Mouse (Mus musculus): Measurements from ENCODE around the gene Cdc40. TPM values are rescaled to one million over a fixed set of nuclear protein-coding genes. Genes with fewer than 3 reads are reported as not detected.

Gene Cdc40
- polyA plus RNA-seq, 1 experiment: 49.8 TPM

DNA sequence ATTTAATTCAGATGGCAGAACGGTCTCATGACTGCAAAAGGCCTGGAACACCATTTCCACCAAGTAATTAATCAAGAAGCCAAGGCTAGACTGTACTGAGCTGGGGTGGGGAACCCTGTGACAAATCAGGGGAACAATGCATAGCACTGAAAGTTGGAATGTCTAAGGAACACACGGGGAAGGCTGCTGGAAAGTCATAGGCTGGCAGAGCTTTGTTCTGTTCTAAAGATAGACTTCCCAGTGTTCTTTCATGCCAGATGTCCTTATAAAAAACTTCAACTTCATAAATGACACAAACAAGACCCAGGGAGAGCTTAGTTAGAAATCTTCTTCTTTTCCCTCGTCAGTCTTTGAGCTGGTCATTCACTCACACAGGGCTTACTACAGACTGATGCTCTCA lies 1.9 kb downstream of the Cdc40 start:
- no peak overlapping the region for H3K4me3 ChIP-seq (ENCODE audit: low read depth, low read length)
- no peak overlapping the region for H3K9ac ChIP-seq (ENCODE audit: low read depth, poor library complexity, severe bottlenecking)
- H3K9me3 ChIP-seq (replicated peaks; ENCODE audit: control insufficient read depth, insufficient read depth, low read length, poor library complexity, severe bottlenecking): no peaks in the 10 kb centered on the region
- no peaks in the 10 kb centered on the region for H3K36me3 ChIP-seq (ENCODE audit: control insufficient read depth, insufficient read depth, low read length, poor library complexity, severe bottlenecking)
- no peak overlapping the region for H3K27ac ChIP-seq (ENCODE audit: insufficient read depth, low read length)
- H3K27me3 ChIP-seq (ENCODE audit: control insufficient read depth, insufficient read depth, low read length, poor library complexity, severe bottlenecking): no peaks in the 10 kb centered on the region
- H3K4me1 ChIP-seq (ENCODE audit: control insufficient read depth, insufficient read depth, low read length): no peaks in the 10 kb centered on the region
- TF ChIP-seq CTCF (IDR thresholded peaks at IDR 0.05; ENCODE audit: low read depth, low read length) (no peak), POLR2A (IDR thresholded peaks at IDR 0.05; ENCODE audit: insufficient read depth, low read length) (no peak), EP300 (IDR thresholded peaks at IDR 0.05; ENCODE audit: insufficient read depth, low read depth, low read length) (no peak)

GRCm38 (mm10) chr10:40879969-40880368 lies 3.1 kb downstream of the Cdc40 start:
- no peaks in the 10 kb centered on the region for H3K9me3 ChIP-seq (replicated peaks; ENCODE audit: control insufficient read depth, insufficient read depth, low read length, poor library complexity, severe bottlenecking)
- no peaks in the 10 kb centered on the region for H3K36me3 ChIP-seq (ENCODE audit: control insufficient read depth, insufficient read depth, low read length, poor library complexity, severe bottlenecking)
- no peak overlapping the region for H3K9ac ChIP-seq (ENCODE audit: low read depth, poor library complexity, severe bottlenecking)
- H3K4me3 ChIP-seq (ENCODE audit: low read depth, low read length): no peak overlapping the region
- H3K27me3 ChIP-seq (ENCODE audit: control insufficient read depth, insufficient read depth, low read length, poor library complexity, severe bottlenecking): no peaks in the 10 kb centered on the region
- no peak for TF ChIP-seq EP300 (IDR thresholded peaks at IDR 0.05; ENCODE audit: insufficient read depth, low read depth, low read length)
- no peak for TF ChIP-seq CTCF (IDR thresholded peaks at IDR 0.05; ENCODE audit: low read depth, low read length)
- TF ChIP-seq POLR2A (IDR thresholded peaks at IDR 0.05; ENCODE audit: insufficient read depth, low read length): no peak
- H3K27ac ChIP-seq (ENCODE audit: insufficient read depth, low read length): no peak overlapping the region
- H3K4me1 ChIP-seq (ENCODE audit: control insufficient read depth, insufficient read depth, low read length): no peaks in the 10 kb centered on the region

DNA sequence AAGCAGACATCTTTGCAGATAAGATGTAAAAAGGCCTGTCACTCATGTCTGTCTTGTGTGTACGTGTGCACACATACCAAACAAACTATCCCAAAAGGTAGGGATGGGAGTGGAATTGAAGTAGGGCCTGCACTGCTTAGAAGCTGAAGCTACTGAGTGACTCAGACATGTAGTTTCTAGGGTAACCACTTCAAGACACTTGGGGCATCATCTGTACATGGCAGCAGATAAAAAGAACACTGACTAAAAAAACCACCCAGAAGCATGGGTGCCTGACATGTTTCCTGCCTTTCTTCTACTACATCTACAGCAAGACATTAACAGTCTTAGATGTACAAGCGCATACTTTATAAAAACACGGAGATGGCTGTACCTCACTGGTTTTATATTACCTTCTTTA lies 4.9 kb downstream of the Cdc40 start:
- Histone ChIP-seq H3K4me1 (ENCODE audit: control insufficient read depth, insufficient read depth, low read length) (no peaks in the 10 kb centered on the region), H3K4me3 (ENCODE audit: low read depth, low read length) (no peak overlapping the region), H3K9ac (ENCODE audit: low read depth, poor library complexity, severe bottlenecking) (no peak overlapping the region), H3K9me3 (replicated peaks; ENCODE audit: control insufficient read depth, insufficient read depth, low read length, poor library complexity, severe bottlenecking) (no peaks in the 10 kb centered on the region), H3K36me3 (ENCODE audit: control insufficient read depth, insufficient read depth, low read length, poor library complexity, severe bottlenecking) (no peaks in the 10 kb centered on the region), H3K27me3 (ENCODE audit: control insufficient read depth, insufficient read depth, low read length, poor library complexity, severe bottlenecking) (no peaks in the 10 kb centered on the region), H3K27ac (ENCODE audit: insufficient read depth, low read length) (no peak overlapping the region)
- TF ChIP-seq CTCF (IDR thresholded peaks at IDR 0.05; ENCODE audit: low read depth, low read length) (no peak), POLR2A (IDR thresholded peaks at IDR 0.05; ENCODE audit: insufficient read depth, low read length) (no peak), EP300 (IDR thresholded peaks at IDR 0.05; ENCODE audit: insufficient read depth, low read depth, low read length) (no peak)

GRCm38 (mm10) chr10:40872052-40872451 lies 11.1 kb downstream of the Cdc40 start:
- Histone ChIP-seq H3K27ac (ENCODE audit: insufficient read depth, low read length) (no peak overlapping the region), H3K27me3 (ENCODE audit: control insufficient read depth, insufficient read depth, low read length, poor library complexity, severe bottlenecking) (no peaks in the 10 kb centered on the region), H3K4me1 (ENCODE audit: control insufficient read depth, insufficient read depth, low read length) (no peaks in the 10 kb centered on the region), H3K9ac (ENCODE audit: low read depth, poor library complexity, severe bottlenecking) (no peak overlapping the region), H3K9me3 (replicated peaks; ENCODE audit: control insufficient read depth, insufficient read depth, low read length, poor library complexity, severe bottlenecking) (no peaks in the 10 kb centered on the region), H3K36me3 (ENCODE audit: control insufficient read depth, insufficient read depth, low read length, poor library complexity, severe bottlenecking) (peaks cover 5% of the 10 kb centered on the region), H3K4me3 (ENCODE audit: low read depth, low read length) (no peak overlapping the region)
- TF ChIP-seq POLR2A (IDR thresholded peaks at IDR 0.05; ENCODE audit: insufficient read depth, low read length) (no peak), EP300 (IDR thresholded peaks at IDR 0.05; ENCODE audit: insufficient read depth, low read depth, low read length) (no peak), CTCF (IDR thresholded peaks at IDR 0.05; ENCODE audit: low read depth, low read length) (no peak)

DNA sequence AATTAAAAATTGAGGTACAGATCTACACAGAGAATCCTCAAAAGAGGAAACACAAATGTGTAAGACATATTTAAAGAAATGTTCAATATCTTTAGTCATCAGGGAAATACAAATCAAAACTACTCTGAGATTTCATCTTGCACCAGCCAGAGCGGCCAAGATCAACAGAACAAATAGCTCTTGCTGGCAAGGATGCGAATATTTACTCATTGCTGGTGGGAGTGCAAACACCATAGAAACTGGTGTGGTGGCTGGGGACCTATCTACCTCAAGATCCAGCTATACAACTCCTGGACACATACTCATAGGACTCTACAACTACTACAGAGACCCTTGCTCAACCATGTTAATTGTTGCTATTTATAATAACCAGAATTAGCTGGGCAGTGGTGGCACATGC lies 11.8 kb downstream of the Cdc40 start:
- H3K9me3 ChIP-seq (replicated peaks; ENCODE audit: control insufficient read depth, insufficient read depth, low read length, poor library complexity, severe bottlenecking): no peaks in the 10 kb centered on the region
- H3K4me3 ChIP-seq (ENCODE audit: low read depth, low read length): no peak overlapping the region
- no peak overlapping the region for H3K27ac ChIP-seq (ENCODE audit: insufficient read depth, low read length)
- no peaks in the 10 kb centered on the region for H3K4me1 ChIP-seq (ENCODE audit: control insufficient read depth, insufficient read depth, low read length)
- peaks cover 5% of the 10 kb centered on the region for H3K36me3 ChIP-seq (ENCODE audit: control insufficient read depth, insufficient read depth, low read length, poor library complexity, severe bottlenecking)
- no peaks in the 10 kb centered on the region for H3K27me3 ChIP-seq (ENCODE audit: control insufficient read depth, insufficient read depth, low read length, poor library complexity, severe bottlenecking)
- H3K9ac ChIP-seq (ENCODE audit: low read depth, poor library complexity, severe bottlenecking): no peak overlapping the region
- TF ChIP-seq POLR2A (IDR thresholded peaks at IDR 0.05; ENCODE audit: insufficient read depth, low read length) (no peak), CTCF (IDR thresholded peaks at IDR 0.05; ENCODE audit: low read depth, low read length) (no peak), EP300 (IDR thresholded peaks at IDR 0.05; ENCODE audit: insufficient read depth, low read depth, low read length) (no peak)

DNA sequence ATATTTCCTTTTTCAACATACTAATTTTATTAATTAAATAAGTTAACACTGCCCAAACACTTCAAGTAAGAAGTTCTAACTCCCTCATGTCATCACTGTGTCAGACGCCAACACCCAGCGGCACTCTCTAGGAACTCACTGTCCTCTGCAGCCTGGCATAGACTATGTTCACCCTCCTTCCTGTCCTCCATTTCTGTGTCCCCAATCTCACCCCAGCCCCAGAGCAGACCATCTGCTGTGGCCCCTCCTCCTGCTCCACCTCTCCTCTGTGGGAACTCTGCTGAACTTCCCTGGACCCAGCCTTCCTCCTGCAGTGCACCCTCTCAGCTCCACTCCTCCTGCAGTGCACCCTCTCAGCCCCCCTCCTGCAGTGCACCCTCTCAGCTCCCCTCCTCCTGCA lies 15.0 kb downstream of the Cdc40 start:
- TF ChIP-seq POLR2A (IDR thresholded peaks at IDR 0.05; ENCODE audit: insufficient read depth, low read length) (no peak), EP300 (IDR thresholded peaks at IDR 0.05; ENCODE audit: insufficient read depth, low read depth, low read length) (no peak)
- peaks cover 12% of the 10 kb centered on the region for H3K9me3 ChIP-seq (replicated peaks; ENCODE audit: control insufficient read depth, insufficient read depth, low read length, poor library complexity, severe bottlenecking)
- H3K9ac ChIP-seq (ENCODE audit: low read depth, poor library complexity, severe bottlenecking): no peak overlapping the region
- H3K27me3 ChIP-seq (ENCODE audit: control insufficient read depth, insufficient read depth, low read length, poor library complexity, severe bottlenecking): no peaks in the 10 kb centered on the region
- H3K27ac ChIP-seq (ENCODE audit: insufficient read depth, low read length): no peak overlapping the region
- no peak overlapping the region for H3K4me3 ChIP-seq (ENCODE audit: low read depth, low read length)
- H3K4me1 ChIP-seq (ENCODE audit: control insufficient read depth, insufficient read depth, low read length): no peaks in the 10 kb centered on the region
- peaks cover 5% of the 10 kb centered on the region for H3K36me3 ChIP-seq (ENCODE audit: control insufficient read depth, insufficient read depth, low read length, poor library complexity, severe bottlenecking)

Measured in ES-Bruce4 (cell line).